Mouse (Mus musculus) cerebellum, postnatal 36 days (tissue): Measurements from ENCODE around the gene Sdr42e1.
A peak's percentile ranks its signal among the peaks of the same experiment; 100 is the strongest.

Source experiments
- DNase-seq, 2 experiments: peaks; one replicate each; pipeline ENCODE4 v3.0.0; 2021 to 2022; ENCODE audit warnings: mixed read lengths in 2 of 2

Sdr42e1 gene

DNA sequence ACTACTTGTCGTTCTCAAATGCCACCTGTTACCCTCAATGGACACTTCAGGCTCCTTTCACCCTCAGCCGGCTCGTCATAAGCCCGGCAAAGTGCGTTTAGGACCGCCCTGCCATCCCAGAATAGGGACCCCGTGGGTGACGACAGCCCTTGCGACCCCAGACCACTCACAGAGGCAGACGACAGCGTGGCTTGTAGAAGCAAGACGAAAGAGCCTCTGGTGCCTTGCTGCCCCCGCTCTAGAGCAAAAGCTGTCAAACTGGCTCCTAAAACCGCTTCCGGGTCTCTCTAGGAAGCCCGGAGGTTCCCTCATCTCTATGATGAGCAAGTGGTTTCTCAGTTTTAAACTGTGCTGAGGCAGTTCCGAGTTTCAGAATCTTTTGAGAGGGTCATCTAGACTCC is at the start of gene Sdr42e1:
Sdr42e1 (minus strand) TSS at position 260 of the 401 bp plus-strand sequence.
- peak; percentile 5 to 8 for DNase-seq

DNA sequence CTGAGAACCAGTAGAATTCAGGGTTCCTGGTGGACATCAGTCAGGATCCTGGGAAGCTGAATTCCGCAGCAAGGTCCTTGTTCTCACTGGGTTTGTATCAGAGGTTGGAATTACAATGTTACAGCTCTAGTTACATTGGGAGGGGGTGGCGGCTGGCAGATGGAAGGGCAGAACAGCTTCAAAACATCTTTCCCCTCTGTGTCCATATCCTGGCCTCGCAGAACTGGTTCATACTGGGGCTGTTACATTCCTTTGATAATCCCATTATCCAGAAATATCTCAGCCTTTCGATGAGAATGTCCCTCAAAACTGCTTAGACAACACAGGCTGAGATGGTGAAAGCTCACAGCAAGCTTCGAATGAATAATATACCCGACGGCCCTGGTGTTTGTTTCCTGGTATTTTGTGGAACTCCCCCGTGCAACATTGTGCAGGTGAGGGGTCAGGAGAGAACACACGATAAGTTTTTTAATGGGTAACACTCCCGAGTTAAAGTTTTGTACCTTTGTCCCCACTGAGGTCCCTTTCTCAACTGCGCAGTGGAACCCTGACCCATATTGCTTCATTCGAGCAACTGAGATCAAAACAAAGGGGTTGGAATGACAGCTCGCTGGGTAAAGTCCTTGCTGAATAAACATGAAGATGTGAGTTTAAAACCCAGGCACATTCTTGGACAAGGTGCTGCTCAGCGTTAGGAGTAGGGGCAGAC is 44.8 kb upstream of the Sdr42e1 start:
- no peak for DNase-seq

DNA sequence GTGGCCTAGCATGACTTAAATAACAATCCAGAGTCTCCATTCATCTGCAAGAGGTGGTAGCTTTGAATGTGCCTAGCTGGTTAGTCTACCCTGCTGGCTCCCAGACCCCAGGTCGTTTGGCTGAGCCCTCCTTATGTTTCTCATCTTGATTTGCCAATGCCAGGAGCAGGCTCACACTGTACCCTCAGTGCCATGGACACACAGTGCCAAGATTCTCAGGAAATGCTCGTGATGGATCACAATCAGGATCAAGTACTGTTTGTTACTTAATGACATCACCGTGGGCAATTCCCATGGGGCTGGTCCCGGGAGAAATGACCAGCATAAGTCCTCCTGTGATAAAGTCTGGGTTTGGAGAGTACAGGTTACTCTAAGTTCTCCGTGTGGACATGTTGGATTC is 42.4 kb upstream of the Sdr42e1 start:
- no peak for DNase-seq

DNA sequence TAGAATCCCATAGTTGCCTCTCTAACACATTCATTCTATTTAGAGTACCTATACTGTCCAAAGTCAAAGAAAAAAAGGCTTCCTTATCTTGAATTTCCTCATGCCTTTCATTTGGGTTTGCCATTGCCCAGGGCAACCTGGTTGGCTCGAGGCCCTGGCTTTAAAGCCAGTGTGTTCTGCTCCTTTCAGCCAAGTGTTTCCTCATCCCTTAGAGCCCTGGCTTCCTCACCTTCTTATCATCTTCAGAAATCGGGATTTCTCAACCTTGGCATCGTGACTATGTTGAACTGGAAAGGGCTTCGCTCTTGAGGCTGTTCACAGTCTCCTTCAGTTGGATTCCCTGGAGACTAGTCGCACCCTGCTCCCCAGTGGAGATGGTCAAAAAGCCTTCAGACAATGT is 41.1 kb upstream of the Sdr42e1 start:
- DNase-seq = no peak

DNA sequence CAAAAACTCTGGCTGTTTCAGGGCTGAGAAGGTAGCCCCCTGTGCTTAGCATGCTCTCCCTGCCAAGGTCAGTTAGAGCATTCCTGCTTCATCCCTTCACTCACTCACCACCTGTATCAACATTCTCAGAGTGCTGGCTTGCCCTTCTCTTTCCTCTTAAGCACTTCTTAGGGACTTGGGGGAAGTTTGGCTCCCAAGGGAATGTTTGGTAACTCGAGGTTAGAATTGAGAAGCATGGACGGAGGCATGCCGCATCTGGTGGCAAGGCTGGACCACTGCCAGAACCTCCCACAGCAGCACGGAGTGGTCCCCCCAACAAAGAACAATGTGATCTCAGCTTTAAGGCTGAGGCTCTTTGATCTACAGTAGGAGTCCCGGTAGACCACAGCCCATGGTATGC is 38.7 kb upstream of the Sdr42e1 start:
- no peak for DNase-seq

DNA sequence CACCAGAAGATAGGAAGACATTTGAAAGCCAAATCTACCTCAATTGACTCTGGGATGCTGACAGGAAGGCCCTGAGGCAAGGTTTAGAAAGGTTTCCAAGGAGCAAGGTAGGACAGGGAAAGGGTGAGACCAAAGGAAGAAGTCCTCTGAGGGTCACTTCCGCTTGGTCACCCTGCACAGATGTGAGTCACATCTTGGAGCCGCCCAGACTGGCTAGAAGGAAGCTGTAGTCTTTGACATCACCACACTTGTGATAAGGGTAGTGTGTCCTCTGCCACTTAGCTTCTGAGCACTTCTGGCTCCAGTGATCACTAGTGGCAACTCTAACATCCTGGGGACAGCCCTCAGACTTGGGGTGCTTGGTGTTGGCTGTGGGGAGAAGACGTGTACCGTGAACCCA is 32.7 kb upstream of the Sdr42e1 start:
- no peak for DNase-seq

DNA sequence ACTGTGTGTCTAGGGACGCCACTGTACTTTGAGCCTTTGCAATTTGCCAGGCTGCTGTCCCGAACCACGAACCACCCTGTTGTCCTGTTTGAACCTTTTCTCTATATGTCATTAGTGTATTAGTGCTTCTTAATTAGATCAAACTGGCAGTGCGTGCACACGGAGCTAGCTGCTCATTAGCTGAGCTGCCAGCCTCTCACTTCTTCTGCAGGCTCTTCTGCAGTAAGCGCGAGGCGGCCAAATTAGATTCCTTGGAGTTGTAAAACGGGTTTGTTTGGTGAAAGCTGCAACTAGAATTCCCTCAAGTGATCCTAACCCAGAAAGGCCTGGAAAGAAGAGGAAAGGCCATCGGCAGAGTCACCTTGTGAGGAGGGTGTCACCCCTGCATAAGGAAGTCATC is 29.2 kb upstream of the Sdr42e1 start:
- DNase-seq = no peak

DNA sequence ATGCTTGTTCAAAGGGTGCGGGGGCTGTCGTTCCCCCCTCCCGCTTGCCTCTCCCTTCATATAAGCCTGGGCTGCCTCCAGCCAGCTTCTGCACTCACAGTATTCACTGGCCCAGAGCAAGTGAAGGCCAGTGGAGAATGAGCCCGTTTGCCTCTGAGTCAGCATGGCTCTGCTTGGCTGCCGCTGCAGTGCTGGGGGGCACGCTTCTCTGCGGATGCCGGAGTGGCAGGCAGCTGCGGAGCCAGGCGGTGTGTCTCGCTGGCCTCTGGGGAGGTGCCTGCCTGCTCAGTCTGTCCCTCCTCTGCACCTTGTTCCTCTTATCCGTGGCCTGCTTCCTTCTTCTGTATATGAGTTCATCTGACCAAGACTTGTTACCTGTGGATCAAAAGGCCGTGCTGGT is 28.4 kb upstream of the Sdr42e1 start, which contains the start of gene Hsd17b2:
Hsd17b2 (plus strand) TSS at position 46 of the 400 bp plus-strand sequence.
- DNase-seq = no peak

DNA sequence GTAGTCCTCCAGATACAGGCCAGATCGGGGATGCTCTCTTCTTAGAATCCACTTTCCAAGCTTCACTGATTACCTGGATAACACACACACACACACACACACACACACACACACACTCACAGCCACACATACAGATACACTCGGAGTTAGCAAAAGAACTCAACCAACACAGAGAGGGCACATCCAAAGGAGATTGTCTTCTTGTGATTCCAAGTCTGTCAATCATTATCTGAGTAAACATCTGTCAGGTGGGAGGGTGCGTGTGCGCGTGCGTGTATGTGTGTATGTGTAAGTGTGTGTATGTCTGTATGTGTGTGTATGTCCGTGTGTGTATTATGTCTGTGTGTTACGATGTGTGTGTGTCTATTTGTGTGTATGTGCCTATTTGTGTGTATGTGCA is 27.8 kb upstream of the Sdr42e1 start:
- no peak for DNase-seq

DNA sequence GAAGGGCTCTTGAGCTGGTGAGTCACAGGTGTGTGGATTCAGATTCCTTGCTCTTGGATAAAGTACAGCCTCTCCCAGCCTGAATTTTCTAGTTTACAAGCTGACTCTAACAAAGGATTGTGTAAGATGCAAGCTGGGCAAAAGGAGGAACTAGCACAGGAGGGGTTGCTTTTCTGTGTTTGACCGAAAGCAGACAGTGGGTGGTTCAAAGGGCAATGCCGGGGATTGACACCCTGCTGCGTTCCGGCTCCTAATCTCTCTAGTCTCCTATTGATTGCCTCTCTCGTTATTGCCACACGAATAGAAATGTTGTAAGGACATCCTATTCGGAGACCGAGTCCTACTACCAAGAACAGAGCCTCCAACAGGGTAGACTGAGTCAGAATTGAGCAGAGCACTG is 27.2 kb upstream of the Sdr42e1 start:
- DNase-seq = no peak

DNA sequence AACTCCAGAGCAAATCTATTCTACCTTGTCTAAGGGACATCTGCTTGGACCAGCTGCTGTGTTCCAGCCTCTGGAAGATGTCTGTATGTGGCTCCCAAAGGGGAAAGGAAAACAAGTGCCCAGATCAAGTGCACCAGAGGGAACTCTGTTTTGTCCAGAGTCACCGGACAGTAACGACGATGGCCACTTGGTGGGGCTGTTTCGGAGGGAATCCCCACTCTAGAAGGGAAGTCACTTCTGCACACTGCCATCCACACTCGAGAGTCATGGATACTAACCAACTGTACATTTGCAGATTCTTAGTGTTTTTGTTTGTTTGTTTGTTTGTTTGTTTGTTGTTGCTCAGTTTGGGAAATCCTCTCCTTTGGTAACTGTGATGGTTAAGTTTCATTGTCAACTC is 23.8 kb upstream of the Sdr42e1 start:
- peak; percentile 22 to 30 for DNase-seq

DNA sequence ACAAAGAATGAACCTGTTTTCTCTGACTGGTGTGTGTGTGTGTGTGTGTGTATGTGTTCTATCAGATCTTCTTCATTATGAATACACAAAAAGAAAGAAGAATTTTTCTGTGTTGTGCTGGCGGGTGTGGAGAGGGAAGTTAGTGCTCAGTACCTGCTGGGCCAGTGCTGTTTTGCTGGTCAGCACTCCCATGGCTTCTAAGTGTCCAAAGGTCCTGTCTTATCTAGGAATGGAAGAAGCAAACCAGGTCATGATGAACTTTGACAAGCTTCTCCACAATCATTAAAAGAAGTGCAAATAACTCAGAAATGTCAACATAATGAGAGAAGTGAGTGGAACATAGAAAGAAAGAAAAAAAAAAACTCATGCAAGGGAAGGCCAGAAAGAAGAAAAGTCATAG is 22.1 kb upstream of the Sdr42e1 start:
- DNase-seq = no peak

DNA sequence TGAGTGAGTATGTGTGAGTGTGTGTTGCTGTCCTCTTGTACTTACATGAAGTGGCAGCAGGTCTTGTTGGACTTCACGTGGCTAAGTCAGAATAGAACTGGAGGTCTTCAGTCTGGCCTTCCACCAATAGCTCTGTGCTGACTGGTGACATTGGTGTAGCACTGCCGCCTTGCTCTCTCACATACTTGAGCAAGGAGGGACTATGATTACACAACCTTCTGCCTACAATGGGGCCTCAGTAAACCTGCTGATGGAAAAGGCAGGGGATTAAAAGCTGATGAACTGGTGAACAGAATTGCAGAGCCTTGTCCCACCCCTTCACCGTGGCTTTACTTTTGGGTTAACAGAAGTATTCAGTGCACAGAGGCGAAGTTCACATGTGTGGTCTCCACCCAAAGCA is 18.6 kb upstream of the Sdr42e1 start:
- DNase-seq = no peak

DNA sequence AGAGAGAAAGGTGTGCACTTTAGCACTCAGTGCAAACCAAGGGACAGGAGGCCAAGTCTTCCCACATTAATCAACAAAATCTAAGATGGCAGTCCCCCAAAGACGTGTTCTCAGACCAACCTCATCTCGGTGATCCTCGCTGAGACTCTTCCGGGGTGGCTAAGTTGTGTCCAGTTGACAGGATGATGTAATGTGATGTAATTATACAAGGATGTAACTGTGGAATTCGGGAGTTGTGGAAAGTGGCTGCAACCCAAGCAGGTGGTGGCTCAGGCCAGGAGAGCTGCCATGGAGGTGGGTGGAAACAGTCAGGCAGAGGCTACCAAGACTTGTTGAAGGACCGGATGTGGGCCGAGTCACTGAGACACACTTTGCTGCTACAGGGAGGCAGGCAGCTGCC is 14.4 kb upstream of the Sdr42e1 start:
- no peak for DNase-seq

DNA sequence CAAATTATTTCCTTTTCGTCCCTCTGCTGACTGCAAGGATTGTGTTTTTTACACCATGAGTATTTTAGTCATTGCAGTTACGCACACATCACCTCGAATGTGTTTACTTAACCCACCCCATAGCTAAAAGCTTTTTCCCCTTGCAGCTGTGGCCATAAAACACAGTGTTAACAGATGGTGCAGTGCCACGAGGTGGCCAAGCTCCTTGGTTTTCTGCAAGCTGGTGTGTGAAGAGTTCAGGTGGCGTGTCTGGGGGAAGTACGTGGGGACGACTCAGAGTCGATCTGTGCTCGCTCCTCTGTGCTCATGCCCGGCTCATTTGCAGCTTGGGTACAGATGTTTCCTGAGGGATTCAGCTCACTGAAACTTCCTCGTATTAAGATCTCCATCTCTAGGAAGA is 11.0 kb upstream of the Sdr42e1 start:
- no peak for DNase-seq

DNA sequence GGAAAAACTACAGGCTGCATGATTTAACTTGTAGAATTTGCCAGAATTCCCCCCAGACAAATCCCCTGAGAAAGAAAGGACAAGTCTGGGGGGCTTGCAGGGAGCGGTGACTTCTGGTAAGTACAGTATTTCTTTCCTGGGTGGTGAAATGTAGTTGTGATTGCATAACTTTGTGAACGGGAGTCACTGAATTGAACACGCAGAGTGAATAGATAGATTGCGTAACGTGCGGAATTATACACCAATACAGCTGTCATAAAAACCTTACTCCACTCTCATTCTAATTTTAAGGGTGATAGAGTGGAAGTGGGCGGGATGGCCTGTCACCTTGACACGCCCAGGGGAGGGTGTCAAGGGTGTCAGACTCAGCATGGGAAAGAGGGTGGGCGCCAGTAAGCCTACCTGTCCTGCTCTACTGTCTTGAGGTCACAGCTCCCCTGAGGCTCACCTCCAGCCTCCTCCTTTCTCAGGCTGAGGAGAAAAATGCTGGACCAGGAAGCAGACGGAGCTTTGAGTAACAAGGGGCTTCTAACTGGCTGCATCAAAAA is 10.5 kb upstream of the Sdr42e1 start:
- DNase-seq = no peak

DNA sequence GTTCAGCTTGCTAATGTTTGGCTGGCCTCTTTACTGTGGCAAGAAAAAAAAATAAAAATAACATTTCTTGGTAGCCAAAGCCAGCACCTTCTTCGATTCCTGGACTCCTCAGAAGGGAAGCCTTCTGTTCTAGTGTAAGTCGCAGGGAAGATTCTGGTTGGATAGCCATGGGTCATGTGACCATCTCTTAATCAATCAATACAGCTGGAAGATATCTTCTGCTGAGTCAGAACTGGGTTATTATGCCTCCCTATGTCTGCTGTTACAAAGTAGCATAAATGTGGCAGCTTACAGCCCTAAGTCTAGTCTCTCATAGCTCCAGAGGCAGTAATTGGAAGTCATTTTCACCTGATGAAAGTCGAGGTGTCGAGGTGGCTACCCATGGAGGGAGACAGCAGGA is 5.2 kb upstream of the Sdr42e1 start:
- DNase-seq = no peak

DNA sequence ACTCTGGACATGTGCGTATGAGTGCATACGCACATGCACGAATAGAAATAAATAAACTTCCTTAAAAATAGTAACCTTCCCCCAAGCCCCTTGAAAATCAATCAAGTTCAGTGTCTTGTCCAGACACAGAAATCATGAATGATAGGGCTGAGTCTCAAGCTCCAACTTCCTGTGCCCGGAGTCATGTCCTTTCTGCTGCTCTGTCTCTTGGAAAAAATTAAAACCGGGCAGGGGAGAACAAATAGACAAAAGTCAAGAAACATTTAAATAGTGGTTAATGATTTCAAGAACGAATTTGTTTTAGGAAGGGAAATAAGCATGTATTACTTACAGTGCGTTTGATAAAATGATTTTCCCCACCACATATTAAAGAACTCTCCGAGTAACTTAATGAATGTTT is 3.5 kb upstream of the Sdr42e1 start:
- no peak for DNase-seq

DNA sequence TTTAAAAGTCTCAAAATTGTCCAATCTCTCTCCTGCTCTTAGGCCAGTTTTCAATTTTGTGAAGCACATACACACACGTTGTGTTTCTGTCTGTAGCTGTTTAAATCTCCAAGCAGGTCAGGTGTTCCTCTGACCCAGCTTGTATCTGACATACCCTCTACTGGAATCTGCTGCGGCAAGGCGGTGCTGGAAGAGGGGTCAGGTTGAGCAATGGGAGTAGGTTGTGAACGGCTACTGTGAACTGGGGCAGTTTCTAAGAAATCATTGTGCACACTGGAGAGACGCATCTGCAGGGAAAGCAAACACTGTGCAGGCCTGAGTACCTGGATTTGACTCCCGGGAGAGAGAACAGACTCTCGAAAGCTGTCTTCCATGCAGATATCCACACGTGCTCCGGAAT is 3.0 kb upstream of the Sdr42e1 start:
- DNase-seq = no peak

DNA sequence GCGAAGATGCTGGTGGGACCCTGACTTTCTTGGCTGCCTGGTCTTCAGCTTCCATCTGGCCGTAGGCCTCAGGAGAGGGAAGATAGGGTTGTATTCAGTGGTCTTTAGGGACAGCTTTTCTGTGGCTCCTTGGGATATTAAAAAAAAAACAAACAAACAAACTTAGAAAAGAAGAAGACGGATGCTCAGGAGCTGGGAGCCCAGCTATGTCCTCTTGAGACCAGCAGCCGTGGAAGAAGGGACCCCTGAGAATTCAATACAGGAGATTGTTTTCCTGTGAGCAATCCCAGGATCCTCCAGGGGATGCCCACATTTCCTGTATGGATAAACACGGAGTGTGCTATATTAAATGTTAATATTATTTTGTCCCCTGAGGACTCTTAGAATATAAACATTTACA is 1.7 kb upstream of the Sdr42e1 start:
- no peak for DNase-seq

DNA sequence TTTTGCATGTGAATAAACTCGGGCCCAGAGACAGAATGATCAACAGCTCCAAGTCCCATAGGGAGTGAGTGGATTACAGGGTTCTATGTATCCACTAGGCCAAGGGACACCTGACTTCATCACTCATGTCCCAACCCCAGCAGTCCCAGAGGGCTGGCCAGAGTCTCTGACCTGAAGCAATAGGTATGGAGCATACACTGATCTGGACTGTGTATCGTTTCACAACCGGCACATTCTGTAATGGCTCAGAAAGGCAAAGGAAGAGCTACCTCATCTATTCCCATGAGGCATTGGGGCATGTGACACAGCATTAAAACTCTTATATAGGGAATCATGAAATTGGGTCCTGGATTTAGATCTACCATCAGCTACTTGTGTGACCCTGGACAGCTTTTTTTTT is 931 bp downstream of the Sdr42e1 start:
- no peak for DNase-seq

DNA sequence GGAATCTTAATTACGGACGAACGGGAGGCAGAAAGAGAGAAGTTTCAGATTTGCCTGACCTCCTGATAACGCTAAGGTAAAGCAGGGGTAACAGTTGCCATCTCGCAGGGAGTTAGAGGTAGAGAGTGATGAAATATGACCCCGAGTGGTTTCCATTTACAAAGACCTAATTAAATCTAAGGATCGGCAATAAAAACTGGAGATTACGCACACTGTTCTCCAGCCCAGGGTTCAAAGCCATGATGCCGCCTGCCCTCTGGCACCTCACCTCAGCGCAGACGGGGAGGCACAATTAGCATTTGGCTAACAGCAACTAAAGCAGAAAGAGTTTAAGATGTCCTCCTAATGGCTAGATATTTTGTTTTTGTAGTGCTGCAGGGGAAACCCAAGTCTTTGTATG is 3.0 kb downstream of the Sdr42e1 start:
- DNase-seq = no peak

DNA sequence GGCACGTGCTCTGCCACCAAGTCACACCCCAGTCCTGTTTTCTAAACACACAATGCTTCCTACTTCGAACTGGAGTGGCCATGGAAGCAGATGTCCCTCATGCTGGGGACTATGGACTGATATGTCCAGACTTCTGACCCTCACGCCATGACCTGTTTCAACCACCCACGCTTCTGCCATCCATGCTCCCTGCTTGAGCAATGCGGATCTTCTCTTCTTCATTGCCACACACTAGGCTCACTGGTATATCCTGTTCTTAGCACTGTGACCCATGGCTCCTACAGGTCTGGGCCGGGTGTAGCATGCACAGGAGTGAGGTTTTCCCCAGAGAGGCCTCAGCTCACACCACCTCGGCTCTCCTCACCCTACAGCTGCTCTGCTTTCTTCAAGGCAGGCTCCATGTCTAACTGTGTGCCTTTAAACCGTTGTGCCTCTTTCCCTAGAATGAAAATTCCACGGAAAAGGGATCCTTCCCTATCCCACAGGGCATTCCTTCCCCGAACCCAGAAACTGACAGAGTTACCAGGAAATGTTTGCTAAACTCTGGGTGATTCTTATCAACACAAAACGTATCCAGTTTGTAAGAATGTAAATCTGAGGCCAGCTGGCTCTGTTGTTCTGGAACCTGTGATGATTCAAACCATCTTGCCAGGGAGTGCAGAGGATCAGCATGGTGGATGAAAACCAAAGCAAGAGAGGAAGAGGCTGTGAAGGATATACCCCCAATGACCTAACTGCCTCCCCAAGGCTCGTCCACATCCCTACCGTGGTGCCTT is 6.0 kb downstream of the Sdr42e1 start:
- no peak for DNase-seq

DNA sequence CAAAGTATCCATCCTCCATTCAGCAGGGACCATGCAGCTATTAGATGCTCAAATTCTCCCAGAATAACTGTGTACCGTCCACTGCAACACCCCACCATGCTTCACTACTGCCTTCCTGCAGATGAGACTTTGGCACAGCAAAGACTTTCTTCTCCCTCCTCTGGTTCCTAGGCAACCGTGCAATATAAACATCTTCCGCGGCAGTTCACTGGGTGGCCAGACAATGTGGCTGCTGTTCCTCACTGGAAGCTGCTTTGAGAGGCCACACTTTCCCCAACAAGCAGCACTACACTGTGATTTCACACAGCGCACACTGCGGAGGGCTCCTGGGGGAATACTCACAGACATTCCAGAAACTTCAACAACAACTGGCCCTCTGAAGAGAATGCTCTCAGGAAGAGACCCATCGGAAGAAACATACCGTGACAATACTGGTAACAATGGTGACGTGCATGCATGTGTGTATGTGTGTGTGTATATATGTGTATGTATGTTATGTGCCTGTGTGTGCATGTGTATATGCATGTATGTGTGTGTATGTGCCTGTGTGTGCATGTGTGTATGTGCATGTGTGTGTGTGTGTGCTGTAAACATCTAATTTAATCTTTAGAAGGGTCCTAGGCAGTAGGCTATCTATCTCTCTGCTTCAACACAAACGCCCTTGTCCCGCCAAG is 13.0 kb downstream of the Sdr42e1 start:
- no peak for DNase-seq
